Mouse (Mus musculus) kidney, embryonic 14.5 days (tissue): Measurements from ENCODE around the gene Cbr1. TPM values are rescaled to one million over a fixed set of nuclear protein-coding genes. Genes with fewer than 3 reads are reported as not detected.

Experiments
- ATAC-seq: fragments of 200-750 bp; cut with Nextera tagmentation; 2 replicates; pipeline ENCODE4 v1.8.0; 2017; ENCODE audit warnings: moderate number of reproducible peaks, mild to moderate bottlenecking, moderate TSS enrichment, moderate library complexity; ENCODE audit not compliant: low FRiP score, low TSS enrichment
- H3K27ac ChIP-seq: fragments of 300-500 bp; sonication (generic); 2 replicates; pipeline ENCODE4 v1.5.1; 2014; ENCODE audit warnings: low read depth, mild to moderate bottlenecking, low read length, moderate library complexity, mixed read lengths
- H3K27me3 ChIP-seq: fragments of 300-500 bp; sonication (generic); 2 replicates; pipeline ENCODE4 v1.6.1; 2014; ENCODE audit warnings: mild to moderate bottlenecking, low read length; ENCODE audit not compliant: control insufficient read depth, insufficient read depth
- H3K36me3 ChIP-seq: fragments of 300-500 bp; sonication (generic); 2 replicates; pipeline ENCODE4 v1.6.1; 2014; ENCODE audit warnings: low read length, mixed read lengths; ENCODE audit not compliant: control insufficient read depth, insufficient read depth
- H3K4me1 ChIP-seq: fragments of 300-500 bp; sonication (generic); 2 replicates; pipeline ENCODE4 v1.6.1; 2014; ENCODE audit warnings: low read length, mixed read lengths; ENCODE audit not compliant: control insufficient read depth, insufficient read depth
- H3K4me2 ChIP-seq: fragments of 300-500 bp; sonication (generic); replicated peaks from 2 replicates; pipeline ENCODE4 v1.6.1; 2014; ENCODE audit warnings: low read depth, mild to moderate bottlenecking, low read length
- H3K4me3 ChIP-seq: fragments of 300-500 bp; sonication (generic); 2 replicates; pipeline ENCODE4 v1.5.1; 2014; ENCODE audit warnings: mild to moderate bottlenecking, low read length
- H3K9ac ChIP-seq: fragments of 300-500 bp; sonication (generic); 2 replicates; pipeline ENCODE4 v1.6.1; 2014; ENCODE audit warnings: low read depth, mild to moderate bottlenecking, low read length, moderate library complexity
- H3K9me3 ChIP-seq: fragments of 300-500 bp; sonication (generic); 2 replicates; pipeline ENCODE4 v1.6.1; 2016; ENCODE audit warnings: low read length; ENCODE audit not compliant: control insufficient read depth
- WGBS: fragments of 180-500 bp; shearing (Covaris S2); extraction: QIAGEN DNeasy Blood & Tissue Kit; methylation state at CpG from one replicate; pipeline ENCODE4 v1.1.7; 2014; 5-methylcytosine and 5-hydroxymethylcytosine counted together
- polyA plus RNA-seq: library from polyadenylated mRNA; unstranded; fragments of >200 nt; fragmentation: Nextera tagmentation; extraction: Ambion mirVana; gene quantifications from 2 replicates; pipeline ENCODE4 v1.2.1, GENCODE M21; 2014

Cbr1 gene
- polyA plus RNA-seq = 96.0 and 104 TPM in 2 replicates

DNA sequence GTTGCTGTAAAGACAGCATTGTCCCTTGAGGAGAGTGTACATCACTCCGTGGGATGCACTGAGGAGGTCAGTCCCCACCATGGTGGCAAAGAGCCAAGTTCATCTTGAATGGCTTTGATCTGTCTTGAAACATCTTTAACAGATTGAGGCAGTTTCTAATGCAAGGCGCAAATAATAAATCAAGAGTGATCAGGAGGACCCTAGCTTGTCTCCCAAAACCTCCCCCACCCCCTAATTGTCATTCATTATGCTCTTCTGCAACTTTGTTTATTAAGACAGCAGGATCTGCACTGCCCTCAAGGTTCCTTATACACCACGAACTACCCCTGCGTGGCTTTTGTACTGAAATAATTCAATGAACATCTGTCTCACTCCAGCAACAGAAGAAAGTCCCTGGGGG lies at the start of gene Cbr1:
Gene Cbr1 (plus strand): TSS at position 301 of the 400 bp plus-strand sequence.
- no peak within 1 kb of the TSS for H3K27ac ChIP-seq
- ATAC-seq = no peak
- H3K4me2 ChIP-seq = peak within 1 kb of the TSS; percentile 91
- H3K4me1 ChIP-seq = peaks cover 5% of the 10 kb centered on the region; the same call in 1 of the 2 replicates
- H3K9ac ChIP-seq = 0 out of 2 replicates have a peak within 1 kb of the TSS, but pooled peaks have one; percentile 79
- no peaks in the 10 kb centered on the region for H3K27me3 ChIP-seq
- no peaks in the 10 kb centered on the region for H3K9me3 ChIP-seq
- peaks cover 7% of the 10 kb centered on the region; the same call in 1 of the 2 replicates for H3K36me3 ChIP-seq
- H3K4me3 ChIP-seq = peak within 1 kb of the TSS; percentile 65
- 72% methylated on average over 4 of the region's 4 CpGs for WGBS

DNA sequence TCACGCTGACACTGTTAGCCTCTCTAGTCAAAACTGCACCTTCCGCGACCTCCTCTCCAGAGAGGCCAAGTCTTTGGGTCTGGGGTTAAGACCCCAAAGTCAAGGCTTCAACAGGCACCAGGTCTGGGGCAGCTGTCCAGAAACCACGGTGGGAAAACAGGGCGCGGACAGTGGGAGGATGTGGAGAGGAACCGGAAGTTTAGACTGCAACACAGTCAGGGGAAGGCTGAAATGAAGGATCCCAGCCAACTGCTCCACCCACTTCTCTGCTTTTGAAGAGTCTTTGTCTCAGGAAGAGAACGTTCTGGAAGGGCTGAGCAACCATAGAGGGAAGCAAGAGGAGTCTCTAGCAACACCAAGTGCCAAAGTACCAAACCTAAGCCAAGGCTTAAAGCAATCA lies 48.0 kb upstream of the Cbr1 start:
- Histone ChIP-seq H3K9ac (no peak overlapping the region), H3K27ac (no peak overlapping the region), H3K36me3 (no peaks in the 10 kb centered on the region), H3K4me3 (no peak overlapping the region), H3K27me3 (no peaks in the 10 kb centered on the region), H3K4me2 (peak overlapping the region; percentile 32; the same call in 1 of the 2 replicates), H3K4me1 (peaks cover 5% of the 10 kb centered on the region; the same call in 1 of the 2 replicates), H3K9me3 (no peaks in the 10 kb centered on the region; the same call in 1 of the 2 replicates)
- WGBS = 60% methylated on average over 8 of the region's 8 CpGs
- ATAC-seq = no peak

DNA sequence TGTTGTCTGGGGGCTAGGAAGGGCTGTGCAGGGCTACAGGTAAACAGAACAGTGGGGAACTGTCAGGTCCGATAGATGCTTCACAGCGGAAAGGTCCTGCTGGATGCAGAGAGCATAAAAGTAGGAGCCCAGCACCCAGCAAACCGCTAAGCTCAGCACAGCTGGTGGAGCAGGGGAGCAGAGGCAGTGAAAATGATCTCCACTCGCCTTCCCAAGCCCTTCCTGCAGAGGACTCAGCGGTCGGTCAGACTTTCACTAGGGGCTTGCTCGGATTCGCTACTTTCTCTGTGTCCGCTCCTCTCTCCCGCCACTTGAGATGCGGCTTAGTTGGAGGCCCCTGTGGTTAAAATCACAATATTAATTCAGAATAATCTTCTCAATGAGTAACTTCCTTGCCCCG lies 47.2 kb upstream of the Cbr1 start:
- H3K9ac ChIP-seq = no peak overlapping the region
- H3K27ac ChIP-seq = no peak overlapping the region
- peaks cover 5% of the 10 kb centered on the region; the same call in 1 of the 2 replicates for H3K4me1 ChIP-seq
- no peaks in the 10 kb centered on the region for H3K36me3 ChIP-seq
- H3K9me3 ChIP-seq = no peaks in the 10 kb centered on the region; the same call in 1 of the 2 replicates
- 5% methylated on average over 12 of the region's 12 CpGs for WGBS
- H3K27me3 ChIP-seq = no peaks in the 10 kb centered on the region
- H3K4me3 ChIP-seq = no peak overlapping the region
- ATAC-seq = no peak; the same call in 1 of the 2 replicates
- H3K4me2 ChIP-seq = peak overlapping the region; percentile 32

DNA sequence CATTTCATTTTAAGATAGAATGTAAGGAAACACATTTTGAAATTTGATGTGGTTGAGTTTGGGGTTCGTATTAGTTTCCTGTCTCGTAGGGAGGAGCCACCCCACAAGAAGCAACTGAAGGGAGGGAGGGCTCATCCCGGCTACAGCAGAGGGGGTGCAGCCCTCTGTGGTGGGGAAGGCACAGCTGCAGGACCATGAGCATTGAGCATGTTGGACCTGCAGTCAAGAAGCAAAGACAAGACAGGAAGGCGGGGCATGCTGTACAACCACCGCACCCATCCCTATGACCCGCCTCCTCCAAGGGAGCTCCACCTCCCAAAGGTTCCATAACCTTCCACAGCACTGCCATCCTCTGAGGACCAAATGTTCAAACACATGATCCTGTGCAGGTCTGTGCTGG lies 33.3 kb upstream of the Cbr1 start:
- 83% methylated on average over 6 of the region's 6 CpGs for WGBS
- H3K9ac ChIP-seq = no peak overlapping the region

DNA sequence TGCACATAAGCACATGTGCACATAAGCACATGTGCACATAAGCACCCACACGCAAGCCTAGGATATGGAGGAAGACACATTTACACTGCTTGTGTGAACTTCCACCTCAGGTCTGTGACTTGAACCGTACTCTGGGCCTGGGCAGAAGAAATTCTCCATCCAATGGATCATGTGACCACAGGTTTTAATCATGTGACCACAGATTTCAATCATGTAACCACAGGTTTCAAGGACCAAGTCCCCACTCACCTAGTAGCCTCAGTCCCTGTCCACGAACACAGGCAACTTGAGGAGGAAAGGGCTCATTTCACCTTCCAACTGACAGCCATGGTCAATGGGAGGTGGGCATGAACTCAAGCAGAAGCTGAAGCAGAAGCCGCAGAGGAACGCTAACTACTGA lies 32.2 kb upstream of the Cbr1 start:
- H3K9ac ChIP-seq = no peak overlapping the region
- H3K27me3 ChIP-seq = no peaks in the 10 kb centered on the region
- WGBS = 95% methylated on average over 5 of the region's 5 CpGs
- H3K9me3 ChIP-seq = no peaks in the 10 kb centered on the region
- no peak for ATAC-seq
- no peak overlapping the region for H3K27ac ChIP-seq
- H3K4me1 ChIP-seq = peaks cover 10% of the 10 kb centered on the region; the same call in 1 of the 2 replicates
- no peak overlapping the region for H3K4me2 ChIP-seq
- H3K4me3 ChIP-seq = no peak overlapping the region
- H3K36me3 ChIP-seq = no peaks in the 10 kb centered on the region

More for the DNA sequence above, 33.3 kb upstream of the Cbr1 start:
- no peaks in the 10 kb centered on the region for H3K36me3 ChIP-seq
- no peak overlapping the region for H3K4me2 ChIP-seq
- H3K4me1 ChIP-seq = peaks cover 10% of the 10 kb centered on the region; the same call in 1 of the 2 replicates
- H3K27ac ChIP-seq = no peak overlapping the region
- ATAC-seq = no peak
- no peaks in the 10 kb centered on the region for H3K9me3 ChIP-seq
- H3K27me3 ChIP-seq = no peaks in the 10 kb centered on the region
- no peak overlapping the region for H3K4me3 ChIP-seq

DNA sequence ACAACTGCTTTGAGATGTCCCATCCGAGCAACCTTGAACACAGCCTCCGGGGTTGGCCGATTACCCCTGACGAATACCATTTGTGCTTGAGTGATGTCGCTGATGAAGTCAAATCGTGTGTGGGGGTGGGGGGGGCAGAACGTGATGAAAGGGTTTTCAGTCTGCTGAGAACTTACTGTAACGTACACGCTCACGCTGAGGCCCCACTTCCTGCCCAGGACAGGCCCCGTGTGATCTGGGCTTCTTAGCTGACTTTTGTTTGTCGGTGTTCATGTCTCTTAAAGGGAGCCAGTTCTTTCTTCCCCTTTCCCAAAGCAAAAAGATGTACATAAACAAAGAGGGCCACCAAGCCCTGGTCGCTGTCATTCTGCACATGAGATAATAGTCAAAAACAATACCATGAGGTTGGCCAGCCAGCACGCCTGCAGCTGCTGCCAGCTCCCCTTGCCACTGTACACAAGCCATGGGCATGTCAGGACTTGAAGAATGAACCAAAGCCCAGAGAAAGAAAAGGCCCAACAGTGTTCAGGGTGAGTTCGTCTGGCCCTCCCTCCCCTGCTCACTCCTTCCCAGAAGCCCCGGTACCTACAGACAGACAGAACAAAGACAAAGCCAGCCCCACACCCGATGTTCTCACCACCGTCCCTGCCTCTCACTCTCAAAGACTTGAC lies 31.0 kb upstream of the Cbr1 start:
- Histone ChIP-seq H3K27ac (no peak overlapping the region), H3K4me1 (peaks cover 10% of the 10 kb centered on the region; the same call in 1 of the 2 replicates), H3K27me3 (no peaks in the 10 kb centered on the region), H3K4me2 (peak overlapping the region; percentile 19), H3K9ac (no peak overlapping the region), H3K9me3 (no peaks in the 10 kb centered on the region), H3K36me3 (no peaks in the 10 kb centered on the region), H3K4me3 (no peak overlapping the region)
- WGBS = 25% methylated on average over 18 of the region's 18 CpGs
- ATAC-seq = 0 out of 2 replicates have a peak, but pooled peaks have one; percentile 17

DNA sequence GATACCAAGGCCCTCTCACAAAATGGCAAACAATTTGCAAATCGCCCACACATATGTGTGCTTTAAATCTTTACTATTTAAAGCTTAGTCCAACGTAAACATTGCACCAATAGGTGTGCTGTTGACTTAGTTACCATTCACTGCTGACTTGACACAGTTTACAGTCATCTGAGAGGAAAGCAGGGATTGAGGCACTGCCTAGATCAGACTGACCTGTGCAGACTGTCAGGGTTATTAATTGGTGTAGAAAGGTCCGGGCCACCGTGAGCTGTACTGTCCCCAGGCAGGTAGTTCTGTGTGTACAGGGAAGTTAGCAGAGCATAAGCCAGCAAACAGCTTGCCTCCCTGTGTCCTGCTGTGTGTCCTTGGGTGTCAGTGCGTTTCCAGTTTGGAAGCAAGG lies 30.1 kb upstream of the Cbr1 start:
- Histone ChIP-seq H3K27me3 (no peaks in the 10 kb centered on the region), H3K4me2 (no peak overlapping the region), H3K4me1 (peaks cover 10% of the 10 kb centered on the region; the same call in 1 of the 2 replicates), H3K27ac (no peak overlapping the region), H3K9ac (no peak overlapping the region), H3K36me3 (no peaks in the 10 kb centered on the region), H3K4me3 (no peak overlapping the region), H3K9me3 (no peaks in the 10 kb centered on the region)
- WGBS = 74% methylated on average over 5 of the region's 5 CpGs
- ATAC-seq = no peak

DNA sequence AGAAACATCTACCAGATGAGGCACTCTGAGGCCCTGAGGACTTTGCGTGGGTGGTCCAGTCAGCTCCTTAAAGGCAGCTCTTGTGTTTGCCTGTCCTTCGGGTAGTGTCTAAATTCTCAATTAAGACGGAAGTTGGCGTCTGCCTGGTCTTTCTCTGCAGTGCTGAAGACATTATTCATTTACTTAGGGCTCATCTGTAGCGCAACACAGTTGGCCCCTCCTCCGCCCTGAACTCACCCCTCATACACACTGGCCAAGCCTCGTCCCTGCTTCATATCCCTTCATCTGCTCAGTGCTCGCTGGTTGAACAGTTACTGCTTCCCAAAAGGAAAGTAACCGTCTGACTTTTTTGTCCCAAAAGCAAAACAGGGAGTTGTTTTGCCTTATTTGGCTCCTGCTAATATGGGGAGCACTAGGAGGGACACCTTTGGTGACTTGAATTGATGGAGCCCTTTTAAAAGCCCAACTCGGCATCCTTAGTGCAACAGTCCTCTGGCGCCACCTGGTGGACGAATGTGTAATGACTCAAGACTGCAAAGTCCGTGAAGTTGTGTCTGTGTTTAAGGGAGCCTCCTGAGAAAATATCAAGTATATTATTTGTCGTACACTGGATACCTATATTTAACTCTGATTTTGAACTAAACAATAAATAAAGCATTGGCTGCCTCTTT lies 29.1 kb upstream of the Cbr1 start:
- Histone ChIP-seq H3K4me3 (no peak overlapping the region), H3K9me3 (no peaks in the 10 kb centered on the region), H3K4me2 (no peak overlapping the region), H3K9ac (no peak overlapping the region), H3K36me3 (no peaks in the 10 kb centered on the region), H3K4me1 (peaks cover 10% of the 10 kb centered on the region; the same call in 1 of the 2 replicates), H3K27me3 (no peaks in the 10 kb centered on the region), H3K27ac (no peak overlapping the region)
- WGBS = 36% methylated on average over 14 of the region's 14 CpGs
- peak; percentile 64; the same call in 1 of the 2 replicates for ATAC-seq
